Mouse (Mus musculus): ENCODE data around the gene Zfp106.

Zfp106 gene

DNA sequence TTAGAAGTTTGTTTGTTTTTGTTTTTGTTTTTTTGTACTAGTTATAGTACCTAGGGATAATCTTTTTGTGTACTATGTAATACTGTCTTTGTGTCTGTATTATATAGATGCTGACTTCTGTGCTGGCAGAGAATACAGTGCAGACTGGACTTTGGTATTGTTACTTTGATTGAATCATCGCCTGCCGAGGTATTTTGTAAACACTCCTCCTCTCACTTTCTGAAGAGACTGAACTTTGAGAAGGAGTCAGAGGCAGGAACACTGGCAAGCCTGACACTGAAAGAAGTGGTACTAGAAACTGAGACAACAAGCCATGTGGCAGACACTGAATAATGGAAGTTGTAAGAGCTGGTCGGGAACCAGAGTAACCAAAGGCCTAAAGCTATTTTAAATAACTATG, 6.8 kb downstream of the Zfp106 start:
- no peak for DNase-seq (ENCODE audit: low spot score in 2 of 2)

DNA sequence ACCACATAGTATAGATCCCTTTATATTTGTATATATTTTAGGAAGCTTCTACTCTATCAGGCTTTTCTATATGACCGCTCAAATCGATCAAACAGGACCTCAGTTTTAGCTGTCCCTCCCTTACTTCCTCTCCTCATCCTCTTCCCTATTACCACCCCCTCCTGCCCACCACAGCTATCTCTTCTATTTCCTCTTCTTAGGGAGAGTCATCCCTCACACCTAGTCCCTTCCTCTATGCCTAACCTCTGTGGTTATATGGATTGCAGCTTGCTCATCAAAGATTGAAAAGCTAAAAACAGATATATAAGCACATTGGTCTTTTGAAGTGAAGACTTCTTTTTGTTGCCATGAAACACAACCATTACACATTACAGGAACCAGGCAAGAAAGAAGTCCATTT, 18.9 kb downstream of the Zfp106 start:
- no peak for DNase-seq (ENCODE audit: low spot score in 2 of 2)

DNA sequence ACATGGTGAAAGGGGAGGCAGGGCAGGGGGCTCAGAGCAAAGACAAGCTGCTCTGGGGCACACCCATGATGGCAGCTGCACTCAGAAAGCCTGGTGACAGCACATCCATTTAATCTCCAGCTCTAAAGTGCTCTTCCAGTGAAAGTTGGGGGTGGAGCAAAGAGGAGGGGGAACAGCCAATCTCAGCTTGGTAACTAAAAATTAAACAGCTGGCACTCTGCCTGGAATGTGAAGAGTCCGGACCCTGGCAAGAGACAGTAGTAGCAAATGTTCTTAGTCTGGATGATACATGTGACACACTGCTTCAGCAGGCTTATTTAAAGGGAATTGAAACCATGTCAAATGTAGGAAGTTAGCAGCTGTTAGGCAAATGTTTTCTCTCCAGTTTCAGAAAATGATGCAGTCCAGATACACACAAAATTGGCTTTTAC, 23.9 kb downstream of the Zfp106 start:
- DNase-seq (ENCODE audit: low spot score in 2 of 2), result peak in 1 of 2 experiments; percentile 51

DNA sequence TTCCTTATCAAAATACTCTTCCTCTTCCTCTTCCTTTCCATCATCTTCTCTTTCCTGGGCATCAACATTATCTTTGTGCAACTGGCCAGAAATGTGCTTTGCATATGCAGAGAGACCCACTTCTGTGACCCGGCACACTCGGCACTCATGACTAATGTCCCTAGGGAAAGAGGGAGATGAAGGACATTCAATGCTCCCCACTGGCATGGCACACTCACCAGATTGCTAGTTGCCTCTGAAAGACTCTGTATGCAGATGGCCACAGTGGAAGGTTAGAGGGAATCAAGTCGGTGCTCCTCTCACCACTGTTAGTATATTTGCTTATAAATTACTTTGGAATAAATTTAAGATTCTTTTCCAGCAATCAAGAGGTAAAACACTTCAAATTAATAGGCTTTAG, 24.3 kb downstream of the Zfp106 start:
- no peak for DNase-seq (ENCODE audit: low spot score in 2 of 2)

DNA sequence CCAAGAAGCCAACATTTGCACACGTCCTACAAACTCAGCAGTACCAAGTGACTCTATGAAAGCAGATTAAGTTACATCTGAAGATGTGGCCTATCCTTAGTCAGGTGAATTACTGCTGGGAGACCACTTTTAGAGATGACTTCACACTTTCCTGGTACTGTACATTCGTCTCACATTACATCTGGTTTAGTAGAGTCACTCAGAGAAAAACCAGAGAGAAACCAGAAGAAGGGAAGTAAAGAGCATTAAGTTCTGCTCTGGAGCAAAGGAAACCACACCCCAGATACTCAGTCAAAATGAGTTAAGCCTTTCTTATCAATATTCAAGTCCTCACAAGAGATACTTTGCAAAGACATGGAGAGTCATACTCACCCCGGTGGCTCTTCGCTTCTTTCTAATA, 32.4 kb downstream of the Zfp106 start:
- no peak for DNase-seq (ENCODE audit: low spot score in 2 of 2)

DNA sequence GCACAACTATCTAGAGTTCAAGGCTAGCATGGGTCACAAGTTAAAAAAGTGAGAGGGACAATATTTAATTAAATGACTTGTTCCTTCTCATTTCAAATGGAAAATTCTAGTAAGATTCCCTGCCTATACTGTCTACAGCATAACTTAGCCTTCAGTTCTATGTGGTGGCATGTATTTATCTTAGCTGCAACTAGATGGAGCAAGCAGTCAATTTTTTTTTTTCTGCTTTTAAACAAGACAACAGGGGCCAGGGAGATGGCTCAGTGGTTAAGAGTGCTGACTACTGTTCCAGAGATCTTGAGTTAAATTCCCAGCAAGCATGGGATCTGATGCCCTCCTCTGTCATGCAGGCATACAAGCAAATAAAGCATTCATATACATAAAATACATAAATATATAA, 34.1 kb downstream of the Zfp106 start:
- no peak for DNase-seq (ENCODE audit: low spot score in 2 of 2)

DNA sequence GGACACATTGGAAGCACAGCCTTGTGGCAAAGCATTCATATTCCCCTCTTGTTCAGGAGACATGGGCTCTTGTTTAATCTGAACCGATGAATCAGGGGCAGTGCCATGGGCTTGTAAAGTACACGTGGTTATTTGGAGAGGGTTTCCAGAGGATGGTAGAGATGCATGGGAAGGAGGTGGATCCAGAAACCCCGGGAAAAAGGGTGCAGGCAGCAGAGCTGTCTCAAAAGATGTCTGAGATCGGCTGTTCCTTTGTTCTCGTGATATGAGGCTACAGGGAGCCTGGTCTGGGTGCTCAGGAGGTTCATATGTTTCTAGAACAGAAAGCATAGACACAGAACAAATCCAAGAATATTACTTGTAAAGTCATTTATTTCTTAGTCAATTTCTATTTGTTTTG, 36.9 kb downstream of the Zfp106 start:
- DNase-seq (ENCODE audit: low spot score in 2 of 2), result no peak

DNA sequence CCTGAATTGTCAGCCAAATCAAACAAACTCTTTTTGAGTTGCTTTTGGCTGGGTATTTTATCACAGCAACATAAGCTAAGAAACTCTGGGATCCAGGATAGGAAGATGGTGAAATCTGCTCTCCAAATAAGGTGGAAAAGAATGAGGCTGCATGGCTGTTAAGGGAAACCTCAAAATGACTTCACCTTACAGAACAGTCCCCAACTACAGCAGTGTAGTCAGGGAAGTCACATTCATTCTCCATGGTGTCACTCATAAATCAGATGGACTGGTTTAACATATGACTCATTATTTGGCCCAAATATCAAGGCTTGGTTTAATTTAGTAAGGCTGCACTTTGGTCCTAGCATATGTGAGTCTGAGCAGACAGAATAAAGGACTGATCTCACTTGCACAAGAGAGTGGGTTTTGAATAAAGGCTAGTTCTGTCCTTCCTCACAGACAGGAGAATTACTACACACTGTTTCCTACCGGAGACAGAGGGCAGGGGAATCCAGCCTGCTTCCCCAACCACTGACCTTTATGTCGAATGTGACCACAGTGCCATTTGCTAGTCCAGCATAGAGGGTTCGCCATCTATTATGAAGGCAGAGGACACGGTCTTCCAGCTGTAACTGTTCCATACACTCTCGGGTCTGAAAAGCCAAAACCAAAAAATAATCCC, 45.0 kb downstream of the Zfp106 start:
- DNase-seq (ENCODE audit: low spot score in 2 of 2), result no peak

DNA sequence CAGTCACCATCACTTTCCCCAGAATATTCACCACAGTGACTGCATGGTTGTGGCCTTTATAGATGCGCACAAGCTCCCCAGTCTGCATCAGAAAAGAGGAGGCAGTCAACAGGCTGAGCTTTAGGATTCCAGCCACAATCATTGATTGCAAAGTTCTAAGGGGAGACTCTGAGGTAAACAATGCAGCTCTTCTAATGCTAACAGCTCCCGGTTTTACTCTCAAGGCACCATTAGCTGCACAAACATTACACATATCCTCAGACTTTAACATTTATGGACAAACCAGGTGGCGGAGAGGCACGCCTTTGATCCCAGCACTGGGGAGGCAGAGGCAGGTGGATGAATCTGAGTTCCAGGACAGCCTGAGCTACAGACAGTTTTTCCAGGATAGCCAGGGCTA, 49.5 kb downstream of the Zfp106 start:
- DNase-seq (ENCODE audit: low spot score in 2 of 2), result no peak

DNA sequence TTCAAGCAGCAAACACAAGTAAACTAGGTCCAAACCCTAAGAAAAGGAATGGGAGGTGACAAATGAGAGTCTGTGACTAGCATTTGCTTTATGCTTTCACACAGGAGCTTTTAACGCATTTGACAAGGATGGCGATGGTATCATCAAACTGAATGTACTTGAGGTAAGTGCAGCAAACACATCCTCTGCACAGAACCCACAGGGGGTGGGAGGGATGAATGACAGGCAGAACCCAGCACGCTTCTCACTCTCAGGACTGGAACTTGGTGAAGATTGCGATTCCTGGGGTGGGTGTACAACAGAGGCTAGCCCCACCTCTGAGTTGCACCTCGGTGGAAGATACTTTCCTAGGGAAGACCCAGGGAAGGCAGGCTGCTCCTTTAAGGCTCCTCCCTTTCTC, 59.7 kb downstream of the Zfp106 start:
- no peak for DNase-seq (ENCODE audit: low spot score in 2 of 2)

DNA sequence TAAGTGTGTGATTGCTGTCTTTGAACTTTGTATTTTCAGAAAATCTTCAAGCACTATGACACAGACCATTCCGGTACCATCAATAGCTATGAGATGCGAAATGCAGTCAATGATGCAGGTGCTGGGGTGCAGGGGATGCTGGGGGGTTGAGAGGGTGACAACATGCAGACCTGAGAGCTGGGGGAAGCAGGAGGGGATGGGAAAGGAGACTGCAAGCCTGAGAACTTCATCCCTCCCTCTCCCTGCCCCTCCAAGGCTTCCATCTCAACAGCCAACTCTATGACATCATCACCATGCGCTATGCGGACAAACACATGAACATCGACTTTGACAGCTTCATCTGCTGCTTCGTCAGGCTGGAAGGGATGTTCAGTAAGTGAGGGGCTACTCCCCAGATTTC, 60.5 kb downstream of the Zfp106 start:
- DNase-seq (ENCODE audit: low spot score in 2 of 2), result no peak

DNA sequence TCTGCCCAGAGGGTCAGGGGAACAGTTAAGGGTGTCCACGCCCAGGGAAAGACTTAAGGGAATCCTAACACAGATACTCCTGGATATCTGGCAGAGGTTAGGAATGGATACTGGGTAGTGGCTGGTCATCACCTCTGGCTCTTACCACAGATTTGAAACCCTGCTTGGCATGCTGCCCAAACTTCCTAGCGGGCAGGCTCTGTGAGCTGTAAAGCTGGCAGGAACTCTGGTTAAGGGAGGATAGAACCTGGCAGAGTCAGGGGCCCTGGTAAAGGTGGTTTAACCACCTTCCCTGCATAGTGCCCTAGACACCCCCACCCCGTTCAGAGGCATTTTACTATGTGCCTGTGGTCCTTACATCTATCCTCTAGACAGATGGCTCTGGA, 61.0 kb downstream of the Zfp106 start:
- DNase-seq (ENCODE audit: low spot score in 2 of 2), result peak in 1 of 2 experiments; percentile 26

DNA sequence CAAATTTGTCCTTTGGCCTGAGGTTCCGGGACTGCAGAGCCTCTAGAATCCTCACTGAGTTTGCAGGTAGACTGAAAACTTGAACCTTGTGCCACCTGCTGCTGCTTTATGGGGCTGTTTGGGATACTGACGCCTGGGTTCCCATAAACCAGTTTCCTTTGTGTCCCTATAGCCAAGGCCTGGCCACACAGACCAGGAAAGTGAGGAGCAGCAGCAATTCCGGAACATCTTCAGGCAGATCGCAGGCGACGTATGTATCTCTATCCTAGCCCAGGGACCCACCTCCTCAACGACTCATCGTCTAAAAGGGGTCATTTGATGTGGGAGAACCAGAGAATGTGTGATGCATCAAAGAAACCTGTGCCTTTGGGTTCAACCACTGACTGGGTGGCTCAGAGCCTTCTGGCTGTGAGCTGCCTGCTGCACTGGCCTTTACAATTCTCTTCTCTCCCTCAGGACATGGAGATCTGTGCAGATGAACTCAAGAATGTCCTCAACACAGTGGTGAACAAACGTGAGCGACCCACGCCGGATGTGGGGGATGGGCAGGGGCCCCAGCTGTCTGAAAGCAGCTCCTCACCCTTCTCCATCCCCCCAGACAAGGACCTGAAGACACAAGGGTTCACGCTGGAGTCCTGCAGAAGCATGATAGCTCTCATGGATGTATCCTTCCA, 61.6 kb downstream of the Zfp106 start:
- no peak for DNase-seq (ENCODE audit: low spot score in 2 of 2)

DNA sequence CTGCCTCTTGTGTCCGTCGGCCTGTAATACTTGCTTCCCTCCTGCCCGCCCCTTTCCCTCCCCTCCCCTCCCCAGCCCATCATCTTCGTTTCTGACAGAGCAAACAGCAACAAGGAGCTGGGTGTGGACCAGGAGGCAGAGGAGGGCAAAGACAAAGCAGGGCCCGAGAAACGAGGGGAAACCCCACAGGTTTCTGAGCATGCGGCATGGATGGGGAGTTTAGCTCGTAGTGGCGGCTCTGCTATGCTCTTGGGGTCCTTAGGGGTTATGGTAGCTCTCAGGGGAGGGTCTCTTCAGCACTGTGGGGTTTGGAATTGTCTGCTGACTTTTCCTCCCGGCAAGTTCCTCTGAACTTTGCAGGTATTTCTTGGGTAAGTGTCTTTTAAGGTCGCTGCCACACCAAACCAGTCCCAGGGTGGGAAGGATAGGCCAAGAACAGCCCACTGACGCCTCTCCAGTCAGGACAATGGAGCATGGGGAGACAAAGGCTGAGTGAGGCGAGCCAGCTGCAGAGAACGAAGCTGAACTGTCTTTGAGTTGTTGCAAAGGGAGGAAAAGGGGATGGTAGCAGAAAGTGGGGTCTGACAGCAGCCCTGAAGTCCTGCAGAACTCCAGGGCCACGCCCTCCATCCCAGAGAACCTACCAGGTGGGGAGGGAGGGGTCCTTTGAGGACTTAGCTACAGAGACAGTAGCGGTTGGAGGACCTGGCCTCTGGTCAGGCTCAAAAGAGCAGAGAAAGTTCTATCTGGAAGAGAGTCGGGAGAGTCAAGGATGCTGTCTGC, 62.3 kb downstream of the Zfp106 start:
- DNase-seq (ENCODE audit: low spot score in 2 of 2), result no peak

DNA sequence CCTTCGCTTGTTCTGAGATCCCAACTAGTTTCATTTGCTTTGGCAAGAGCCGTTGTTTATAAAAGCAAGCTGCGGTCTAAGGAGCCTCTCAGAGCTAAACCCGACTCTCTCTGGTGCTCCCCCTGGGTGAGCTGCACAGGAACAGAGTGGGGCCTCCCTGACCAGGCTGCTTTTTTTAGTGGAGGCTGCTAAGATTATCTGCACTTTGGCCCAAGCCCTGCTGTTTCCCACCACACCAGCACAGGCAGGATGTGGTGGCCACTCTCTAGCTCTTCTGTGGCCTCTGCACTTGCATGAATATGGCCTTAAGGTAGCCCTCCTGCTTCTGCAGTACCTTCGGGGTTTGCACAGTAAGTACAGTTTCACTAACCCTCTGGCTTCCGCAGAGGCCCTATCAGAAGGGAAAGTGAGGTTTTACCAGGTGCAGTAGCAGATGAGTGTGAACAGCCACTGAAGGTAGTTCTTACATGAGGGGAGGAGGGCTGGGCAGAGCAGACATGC, 63.6 kb downstream of the Zfp106 start:
- no peak for DNase-seq (ENCODE audit: low spot score in 2 of 2)

DNA sequence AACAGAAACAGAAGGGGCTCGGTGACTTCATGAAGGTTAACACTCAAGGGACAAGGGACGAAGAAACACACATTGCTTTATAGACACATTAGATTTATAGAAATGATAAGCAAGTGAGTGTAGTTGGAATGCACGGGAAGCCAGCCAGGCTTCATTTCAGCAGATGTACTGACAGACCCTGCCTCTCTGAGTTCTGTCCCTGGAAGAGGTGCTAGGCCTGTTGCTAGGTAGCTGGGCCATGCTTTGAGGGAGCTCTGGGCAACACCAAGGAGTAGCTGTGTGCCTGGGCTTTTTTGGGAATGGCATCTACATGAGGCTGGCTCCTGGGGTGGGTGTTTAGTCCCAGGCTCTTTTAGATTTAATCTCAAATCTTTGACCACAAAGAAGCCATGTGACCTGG, 67.1 kb downstream of the Zfp106 start:
- no peak for DNase-seq (ENCODE audit: low spot score in 2 of 2)

DNA sequence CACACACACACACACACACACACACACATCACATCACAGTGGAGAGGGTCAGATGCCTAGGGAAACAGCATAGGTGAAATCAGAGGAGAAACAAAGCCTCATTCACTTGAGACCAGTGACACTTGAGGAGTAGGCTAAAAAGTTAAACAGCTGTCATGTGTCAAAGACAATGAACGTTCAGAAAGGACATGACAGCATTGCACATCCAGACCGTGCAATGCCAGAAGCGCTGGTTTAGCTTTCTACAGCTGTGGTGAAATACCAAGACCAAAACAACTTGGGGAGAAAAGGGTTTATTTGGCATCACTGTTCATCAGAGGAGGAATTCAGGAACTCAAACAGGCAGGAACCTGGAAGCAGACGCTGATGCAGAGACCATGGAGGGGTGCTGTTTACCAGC, 70.4 kb downstream of the Zfp106 start:
- no peak for DNase-seq (ENCODE audit: low spot score in 2 of 2)

DNA sequence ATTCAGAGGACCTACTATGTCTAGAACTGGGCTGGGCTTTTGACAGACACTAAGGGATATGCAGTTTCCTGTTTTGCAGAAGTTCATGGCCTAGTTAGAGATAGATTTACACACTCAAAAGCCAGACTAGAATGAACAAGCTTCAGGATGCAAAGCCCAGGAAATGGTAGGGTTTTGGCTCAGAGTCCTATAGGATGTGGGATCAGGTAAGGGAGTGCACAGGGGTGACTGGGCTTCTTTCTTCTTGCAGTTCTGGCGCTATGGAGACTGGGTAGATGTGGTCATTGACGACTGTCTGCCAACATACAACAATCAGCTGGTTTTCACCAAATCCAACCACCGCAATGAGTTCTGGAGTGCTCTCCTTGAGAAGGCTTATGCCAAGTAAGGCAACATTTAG, 79.4 kb downstream of the Zfp106 start:
- DNase-seq (ENCODE audit: low spot score in 2 of 2), result no peak

DNA sequence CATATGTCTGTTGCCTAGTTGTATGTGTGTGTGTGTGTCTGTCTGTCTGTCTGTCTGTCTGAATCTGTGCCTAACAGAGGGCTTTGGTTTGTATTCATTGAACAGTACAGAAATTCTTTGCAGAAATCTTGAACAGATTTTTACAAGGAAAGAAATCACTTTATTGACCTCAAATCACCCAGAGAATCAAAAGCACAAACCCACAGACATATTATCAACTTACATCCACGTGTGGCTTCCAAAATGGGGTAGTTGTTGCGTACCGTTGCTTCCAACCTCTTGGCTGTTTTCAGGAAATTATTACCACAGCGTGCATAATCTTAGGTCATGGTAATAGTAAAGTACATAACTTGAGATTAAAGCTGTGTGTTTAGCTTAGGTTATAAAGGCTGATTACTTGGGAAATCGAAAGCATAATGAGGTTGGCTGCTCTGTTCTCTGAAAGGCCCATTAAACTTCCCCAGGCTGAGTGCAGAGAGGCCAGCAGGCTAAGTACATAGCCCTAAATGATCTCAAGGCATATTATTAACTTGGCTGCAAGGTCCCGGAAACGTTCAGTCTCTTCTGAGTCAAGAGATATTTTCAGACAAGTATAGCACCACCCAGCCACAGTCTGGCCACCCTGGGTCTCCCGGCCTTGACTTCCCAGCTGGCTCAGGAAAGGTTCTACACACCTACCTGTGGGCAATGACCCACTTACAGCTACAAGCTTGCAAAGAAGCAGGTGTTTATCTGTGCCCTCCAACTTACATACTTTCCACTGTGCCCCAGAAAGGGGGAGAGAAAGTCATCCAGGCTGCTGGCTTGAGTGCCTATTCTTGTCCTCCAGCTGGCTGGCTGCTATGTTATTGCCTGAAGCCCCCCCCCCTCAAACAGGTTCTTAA, 80.9 kb downstream of the Zfp106 start:
- no peak for DNase-seq (ENCODE audit: low spot score in 2 of 2)

DNA sequence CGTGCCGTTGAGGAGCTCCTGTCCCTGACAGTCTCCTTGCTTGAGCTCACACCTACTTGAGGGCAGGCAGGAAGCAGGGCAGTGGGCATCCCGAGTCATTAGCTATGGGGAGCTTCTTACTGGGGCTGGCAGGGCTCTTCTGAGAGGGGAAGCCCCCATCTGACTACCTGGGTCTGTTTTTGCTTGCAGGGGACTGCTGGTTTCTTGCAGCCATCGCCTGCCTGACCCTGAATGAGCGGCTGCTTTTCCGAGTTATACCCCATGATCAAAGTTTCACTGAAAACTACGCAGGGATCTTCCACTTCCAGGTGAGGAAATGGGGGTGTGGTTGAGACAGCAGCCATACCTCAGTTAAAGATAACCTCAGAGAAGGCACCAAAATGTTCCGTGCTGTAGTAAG, 81.7 kb downstream of the Zfp106 start:
- DNase-seq (ENCODE audit: low spot score in 2 of 2), result no peak

DNA sequence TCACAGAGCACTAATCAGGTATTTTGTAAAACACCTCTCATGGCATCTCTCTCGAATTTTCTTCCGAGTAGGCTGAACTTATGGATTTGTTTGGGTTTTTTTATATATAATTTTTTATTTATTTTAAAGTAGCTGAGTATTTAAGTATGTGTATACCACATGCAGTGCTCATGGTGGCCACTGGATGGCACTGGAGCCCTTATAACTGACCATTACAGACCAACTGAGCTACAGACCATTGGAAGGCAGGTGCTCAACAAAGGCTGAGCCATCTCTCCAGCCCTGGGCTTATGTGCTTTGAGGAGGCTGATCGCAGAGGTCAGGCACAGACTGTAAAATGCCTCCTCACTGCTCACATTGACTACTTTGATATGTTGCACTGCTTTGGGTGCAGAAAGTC, 85.0 kb downstream of the Zfp106 start:
- peak; percentile 51 to 71 for DNase-seq (ENCODE audit: low spot score in 2 of 2)
